Mouse (Mus musculus) embryonic facial prominence, embryonic 13.5 days (tissue): ENCODE data around the gene Pclo. TPM values are rescaled to one million over a fixed set of nuclear protein-coding genes. Genes with fewer than 3 reads are reported as not detected.

ENCODE experiments used
- ATAC-seq: fragments of 200-750 bp; cut with Nextera tagmentation; 2 replicates; pipeline ENCODE4 v1.8.0; 2017; ENCODE audit warnings: low read depth; ENCODE audit not compliant: insufficient number of reproducible peaks, insufficient read depth, low FRiP score, low TSS enrichment
- H3K27ac ChIP-seq: fragments of 300-500 bp; sonication (generic); 2 replicates; pipeline ENCODE4 v1.5.1; 2015; ENCODE audit warnings: moderate library complexity, mild to moderate bottlenecking, inconsistent platforms
- H3K27me3 ChIP-seq: fragments of 300-500 bp; sonication (generic); 2 replicates; pipeline ENCODE4 v1.6.1; 2015; ENCODE audit warnings: mild to moderate bottlenecking, inconsistent platforms
- H3K36me3 ChIP-seq: fragments of 300-500 bp; sonication (generic); 2 replicates; pipeline ENCODE4 v1.6.1; 2015; ENCODE audit warnings: mild to moderate bottlenecking, inconsistent platforms
- H3K4me1 ChIP-seq: fragments of 300-500 bp; sonication (generic); 2 replicates; pipeline ENCODE4 v1.6.1; 2015; ENCODE audit warnings: inconsistent platforms
- H3K4me2 ChIP-seq: fragments of 300-500 bp; sonication (generic); 2 replicates; pipeline ENCODE4 v1.6.1; 2015; ENCODE audit warnings: moderate library complexity, mild to moderate bottlenecking, inconsistent platforms
- H3K4me3 ChIP-seq: fragments of 300-500 bp; sonication (generic); 2 replicates; pipeline ENCODE4 v1.5.1; 2015; ENCODE audit warnings: mild to moderate bottlenecking, inconsistent platforms
- H3K9ac ChIP-seq: fragments of 300-500 bp; sonication (generic); 2 replicates; pipeline ENCODE4 v1.6.1; 2015; ENCODE audit warnings: mild to moderate bottlenecking, inconsistent platforms
- H3K9me3 ChIP-seq: fragments of 300-500 bp; sonication (generic); 2 replicates; pipeline ENCODE4 v1.6.1; 2016; ENCODE audit warnings: inconsistent platforms
- WGBS: fragments of 180-500 bp; shearing (Covaris S2); methylation state at CpG from one replicate; pipeline ENCODE4 v1.1.7; 2015; ENCODE audit warnings: mixed read lengths; 5-methylcytosine and 5-hydroxymethylcytosine counted together
- polyA plus RNA-seq: library from polyadenylated mRNA; unstranded; fragments of >200 nt; fragmentation: Nextera tagmentation; extraction: Ambion mirVana; gene quantifications from 2 replicates; pipeline ENCODE4 v1.2.1, GENCODE M21; 2015

The Pclo gene
- polyA plus RNA-seq, 1 experiment from 2014 or later = 0.62 TPM

GRCm38 (mm10) chr5:14696745-14697144 is 182.0 kb downstream of the Pclo start:
- no peak overlapping the region for H3K9ac ChIP-seq
- 77% methylated on average over 2 of the region's 2 CpGs for WGBS

GRCm38 (mm10) chr5:14700900-14701299 is 186.2 kb downstream of the Pclo start:
- Histone ChIP-seq H3K4me2 (no peak overlapping the region), H3K9ac (no peak overlapping the region), H3K4me3 (no peak overlapping the region), H3K4me1 (no peaks in the 10 kb centered on the region), H3K36me3 (no peaks in the 10 kb centered on the region), H3K9me3 (no peaks in the 10 kb centered on the region), H3K27ac (no peak overlapping the region), H3K27me3 (no peaks in the 10 kb centered on the region)
- ATAC-seq = no peak

More at GRCm38 (mm10) chr5:14696745-14697144, 182.0 kb downstream of the Pclo start:
- Histone ChIP-seq H3K36me3 (no peaks in the 10 kb centered on the region), H3K4me1 (no peaks in the 10 kb centered on the region), H3K27ac (no peak overlapping the region), H3K9me3 (no peaks in the 10 kb centered on the region), H3K4me3 (no peak overlapping the region), H3K4me2 (no peak overlapping the region), H3K27me3 (no peaks in the 10 kb centered on the region)
- no peak for ATAC-seq

GRCm38 (mm10) chr5:14705423-14705822 is 190.7 kb downstream of the Pclo start:
- no peaks in the 10 kb centered on the region for H3K9me3 ChIP-seq
- no peaks in the 10 kb centered on the region for H3K36me3 ChIP-seq
- H3K9ac ChIP-seq = no peak overlapping the region
- no peak overlapping the region for H3K4me3 ChIP-seq
- no peaks in the 10 kb centered on the region for H3K27me3 ChIP-seq
- no peaks in the 10 kb centered on the region for H3K4me1 ChIP-seq
- no peak overlapping the region for H3K4me2 ChIP-seq
- 61% methylated on average over 2 of the region's 2 CpGs for WGBS
- no peak for ATAC-seq
- no peak overlapping the region for H3K27ac ChIP-seq

GRCm38 (mm10) chr5:14707311-14707710 is 192.6 kb downstream of the Pclo start:
- Histone ChIP-seq H3K4me2 (no peak overlapping the region), H3K36me3 (no peaks in the 10 kb centered on the region), H3K4me1 (no peaks in the 10 kb centered on the region), H3K9me3 (no peaks in the 10 kb centered on the region), H3K27me3 (no peaks in the 10 kb centered on the region), H3K4me3 (no peak overlapping the region), H3K9ac (no peak overlapping the region), H3K27ac (no peak overlapping the region)
- 77% methylated on average over 4 of the region's 4 CpGs for WGBS
- no peak for ATAC-seq

- Histone ChIP-seq H3K4me3 (no peak overlapping the region), H3K4me1 (no peaks in the 10 kb centered on the region), H3K36me3 (no peaks in the 10 kb centered on the region), H3K4me2 (no peak overlapping the region), H3K27ac (no peak overlapping the region), H3K9ac (no peak overlapping the region), H3K9me3 (no peaks in the 10 kb centered on the region), H3K27me3 (no peaks in the 10 kb centered on the region)
- WGBS = 67% methylated on average over 3 of the region's 3 CpGs
- ATAC-seq = no peak
Measured at GRCm38 (mm10) chr5:14723576-14723975, 208.9 kb downstream of the Pclo start.

- WGBS = 80% methylated on average over 3 of the region's 3 CpGs
- Histone ChIP-seq H3K27me3 (no peaks in the 10 kb centered on the region), H3K4me1 (no peaks in the 10 kb centered on the region), H3K27ac (no peak overlapping the region), H3K4me3 (no peak overlapping the region), H3K9ac (no peak overlapping the region), H3K9me3 (no peaks in the 10 kb centered on the region), H3K4me2 (no peak overlapping the region), H3K36me3 (no peaks in the 10 kb centered on the region)
- ATAC-seq = no peak
Measured at GRCm38 (mm10) chr5:14728676-14729253, 214.0 kb downstream of the Pclo start.

- Histone ChIP-seq H3K36me3 (no peaks in the 10 kb centered on the region), H3K27ac (no peak overlapping the region), H3K9me3 (no peaks in the 10 kb centered on the region), H3K4me3 (no peak overlapping the region), H3K4me2 (no peak overlapping the region), H3K9ac (no peak overlapping the region), H3K4me1 (no peaks in the 10 kb centered on the region), H3K27me3 (no peaks in the 10 kb centered on the region)
- no peak for ATAC-seq
Measured at GRCm38 (mm10) chr5:14750882-14751281, 236.2 kb downstream of the Pclo start.

GRCm38 (mm10) chr5:14766686-14767085 is 252.0 kb downstream of the Pclo start:
- no peak overlapping the region for H3K4me3 ChIP-seq
- H3K4me2 ChIP-seq = no peak overlapping the region
- ATAC-seq = no peak
- H3K27me3 ChIP-seq = no peaks in the 10 kb centered on the region
- WGBS = 88% methylated on average over 11 of the region's 11 CpGs
- no peaks in the 10 kb centered on the region for H3K36me3 ChIP-seq
- H3K9me3 ChIP-seq = no peaks in the 10 kb centered on the region
- no peak overlapping the region for H3K9ac ChIP-seq
- no peaks in the 10 kb centered on the region for H3K4me1 ChIP-seq
- H3K27ac ChIP-seq = no peak overlapping the region

- Histone ChIP-seq H3K4me3 (no peak overlapping the region), H3K27ac (no peak overlapping the region), H3K4me1 (no peaks in the 10 kb centered on the region), H3K36me3 (no peaks in the 10 kb centered on the region), H3K9me3 (no peaks in the 10 kb centered on the region), H3K4me2 (no peak overlapping the region), H3K27me3 (no peaks in the 10 kb centered on the region), H3K9ac (no peak overlapping the region)
- ATAC-seq = no peak
- WGBS = 67% methylated on average over 1 of the region's 1 CpGs
Measured at GRCm38 (mm10) chr5:14782362-14783082, 267.8 kb downstream of the Pclo start.

GRCm38 (mm10) chr5:14793891-14794290 is 279.2 kb downstream of the Pclo start:
- no peaks in the 10 kb centered on the region for H3K9me3 ChIP-seq
- H3K9ac ChIP-seq = no peak overlapping the region
- no peak for ATAC-seq
- no peaks in the 10 kb centered on the region for H3K27me3 ChIP-seq
- H3K27ac ChIP-seq = no peak overlapping the region
- H3K4me1 ChIP-seq = no peaks in the 10 kb centered on the region
- no peak overlapping the region for H3K4me2 ChIP-seq
- WGBS = 87% methylated on average over 9 of the region's 9 CpGs
- no peak overlapping the region for H3K4me3 ChIP-seq
- H3K36me3 ChIP-seq = no peaks in the 10 kb centered on the region

GRCm38 (mm10) chr5:14807136-14807535 is 292.4 kb downstream of the Pclo start:
- no peak overlapping the region for H3K27ac ChIP-seq
- no peak for ATAC-seq
- no peaks in the 10 kb centered on the region for H3K9me3 ChIP-seq
- H3K36me3 ChIP-seq = no peaks in the 10 kb centered on the region
- H3K4me3 ChIP-seq = no peak overlapping the region
- H3K4me2 ChIP-seq = no peak overlapping the region
- no peaks in the 10 kb centered on the region for H3K4me1 ChIP-seq
- H3K9ac ChIP-seq = no peak overlapping the region
- 3% methylated on average over 6 of the region's 6 CpGs for WGBS
- H3K27me3 ChIP-seq = no peaks in the 10 kb centered on the region

- WGBS = 82% methylated on average over 3 of the region's 3 CpGs
- no peak overlapping the region for H3K4me3 ChIP-seq
- ATAC-seq = no peak
- H3K4me2 ChIP-seq = no peak overlapping the region
- H3K36me3 ChIP-seq = no peaks in the 10 kb centered on the region
- H3K27me3 ChIP-seq = no peaks in the 10 kb centered on the region
- no peak overlapping the region for H3K9ac ChIP-seq
- H3K4me1 ChIP-seq = no peaks in the 10 kb centered on the region
- H3K27ac ChIP-seq = no peak overlapping the region
- H3K9me3 ChIP-seq = no peaks in the 10 kb centered on the region
Measured at GRCm38 (mm10) chr5:14833165-14833860, 318.6 kb downstream of the Pclo start.
